Mouse (Mus musculus) megakaryocyte, embryonic 14.5 days (primary cell): Measurements from ENCODE around the gene B3gat3.

Source experiments
- FLI1 ChIP-seq: IDR thresholded peaks from 2 replicates; pipeline ENCODE4 v1.6.1; 2012; ENCODE audit warnings: low read length, inconsistent platforms, mixed read lengths
- GATA1 ChIP-seq: IDR thresholded peaks from 3 replicates; pipeline ENCODE4 v1.6.1; 2012; ENCODE audit warnings: mixed read lengths, low read length, inconsistent platforms, borderline replicate concordance

DNA sequence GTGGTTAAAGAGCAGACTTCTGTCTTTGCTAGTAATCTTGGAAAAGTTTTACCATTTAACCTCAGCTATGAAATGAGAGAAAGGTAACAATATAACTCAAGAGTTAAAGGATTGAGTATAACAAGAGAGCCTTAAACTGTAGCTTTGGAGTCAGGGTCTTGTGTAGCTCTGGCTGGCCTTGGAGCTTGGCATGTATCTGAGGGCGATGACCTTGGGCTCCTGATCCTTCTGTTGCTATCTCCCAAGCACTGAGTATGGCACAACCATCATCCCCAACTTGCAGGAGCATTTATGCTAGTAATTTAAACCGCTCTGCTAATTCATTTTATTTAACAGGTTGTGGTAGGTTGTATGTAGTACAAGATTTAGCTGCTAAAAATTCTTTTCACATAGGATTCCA lies 55.3 kb downstream of the B3gat3 start:
- TF ChIP-seq GATA1 (no peak), FLI1 (no peak)
